Mouse (Mus musculus) A20 (cell line): ENCODE results near the gene Cnot6.

Experiments
- DNase-seq: peaks from one replicate; pipeline ENCODE4 v3.0.0-alpha.2; 2011; ENCODE audit warnings: low read depth, low spot score

Cnot6 gene

DNA sequence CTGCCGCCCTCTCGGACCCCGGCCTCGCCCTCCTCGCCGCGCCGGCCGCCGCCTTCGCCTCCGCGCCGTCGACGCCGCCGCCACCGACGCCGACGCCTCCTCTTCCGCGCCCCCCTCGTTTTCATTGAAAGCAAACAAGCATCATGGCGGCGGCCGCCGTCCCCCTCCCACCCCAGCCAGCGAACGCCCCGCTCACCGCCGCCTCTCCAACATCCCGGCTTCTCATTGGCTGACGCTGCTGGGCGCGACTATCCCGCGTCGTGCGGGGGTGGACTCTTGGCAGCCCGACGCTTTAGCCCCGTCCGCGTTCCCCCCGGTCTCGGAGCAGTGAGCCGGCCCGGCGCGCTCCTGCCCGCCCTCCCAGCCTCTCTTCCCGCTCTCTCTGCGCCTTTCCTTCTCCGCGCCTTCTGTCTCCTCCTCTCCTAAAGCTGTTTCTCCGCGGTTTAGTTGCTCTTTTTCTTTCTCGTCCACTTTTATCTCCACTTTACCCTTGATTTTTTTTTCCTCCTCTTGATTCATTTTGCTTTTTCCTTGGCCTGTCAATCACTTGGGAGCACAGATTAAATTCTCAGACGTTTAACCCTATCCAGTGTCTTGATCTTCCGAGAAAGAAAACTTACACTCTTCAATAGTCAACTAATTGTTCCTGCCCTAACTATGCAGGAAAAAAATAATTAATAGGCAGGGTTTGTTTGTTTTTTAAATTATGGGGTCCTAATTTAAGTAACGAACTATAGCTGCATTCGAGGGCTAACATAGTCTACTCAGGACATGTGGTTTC, at the start of gene Cnot6:
TSS of gene Cnot6 (minus strand) at position 169 of the 781 bp plus-strand sequence.
- peak; percentile 99 for DNase-seq

DNA sequence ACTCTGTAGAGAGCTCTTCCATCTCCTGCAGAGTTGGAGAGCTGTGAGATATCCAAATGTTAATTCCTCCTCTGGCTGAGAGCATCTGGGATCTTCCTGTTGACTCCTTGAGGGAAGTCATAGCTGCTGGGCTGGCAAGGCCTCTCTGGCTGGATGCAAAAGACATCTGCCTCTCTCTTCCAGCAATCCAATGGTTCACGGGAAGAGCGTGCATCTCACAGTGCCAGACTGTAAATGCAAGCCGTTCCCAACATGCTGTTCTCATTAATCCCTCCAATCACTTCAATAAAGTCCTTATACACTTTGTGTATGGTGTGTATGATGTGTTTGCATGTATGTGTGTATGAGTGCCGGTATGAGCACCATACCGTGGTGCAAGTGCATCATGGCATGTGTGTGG, 48.6 kb upstream of the Cnot6 start:
- DNase-seq = no peak

- no peak for DNase-seq
Measured at GRCm38 (mm10) chr11:49758096-49758495, 45.6 kb upstream of the Cnot6 start.

- no peak for DNase-seq
Measured at GRCm38 (mm10) chr11:49754958-49755665, 42.6 kb upstream of the Cnot6 start.

DNA sequence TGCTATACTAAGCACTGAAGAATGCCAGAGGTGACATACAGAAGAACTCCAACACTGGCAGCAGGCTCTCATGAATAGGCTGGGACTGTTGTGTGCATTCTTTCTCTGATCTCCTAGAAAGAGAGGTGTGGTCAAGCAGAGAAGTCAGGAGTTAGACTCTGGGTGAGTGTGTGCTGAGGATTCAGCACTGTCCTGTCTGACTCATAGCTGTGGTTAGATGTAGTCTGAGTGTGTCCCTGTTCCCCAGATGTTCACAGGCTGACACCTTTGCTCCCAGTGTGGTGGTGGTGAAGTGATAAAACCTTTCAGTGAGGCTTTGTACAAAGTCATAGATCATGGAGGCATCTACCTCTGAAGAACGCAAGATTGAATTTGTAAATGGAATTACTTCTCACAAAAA, 34.2 kb upstream of the Cnot6 start:
- DNase-seq = no peak

GRCm38 (mm10) chr11:49745839-49746238, 33.3 kb upstream of the Cnot6 start:
- no peak for DNase-seq

- DNase-seq = no peak
Measured at GRCm38 (mm10) chr11:49744981-49745380, 32.5 kb upstream of the Cnot6 start.

GRCm38 (mm10) chr11:49743634-49744033, 31.1 kb upstream of the Cnot6 start:
- DNase-seq = no peak

DNA sequence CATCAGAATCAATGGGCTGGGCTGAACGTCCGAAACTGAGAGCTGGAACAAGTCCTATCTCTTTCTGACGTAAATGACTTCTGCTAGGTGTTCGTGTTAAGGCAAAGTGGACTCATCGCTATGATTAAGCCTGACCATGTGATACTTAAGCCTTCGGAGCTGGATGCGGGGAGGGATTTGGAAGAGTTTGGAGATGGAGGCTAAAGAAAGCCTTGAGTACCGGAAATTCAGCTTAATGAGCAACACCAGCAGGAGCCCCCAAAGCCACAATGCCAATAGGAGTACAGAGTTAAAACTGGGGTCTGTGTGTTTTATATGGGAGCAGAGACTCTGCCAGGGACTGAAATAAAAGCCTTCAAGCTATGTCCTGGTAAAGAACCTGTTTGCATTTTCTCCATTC, 29.7 kb upstream of the Cnot6 start:
- no peak for DNase-seq

GRCm38 (mm10) chr11:49739776-49740175, 27.3 kb upstream of the Cnot6 start:
- peak; percentile 69 for DNase-seq

GRCm38 (mm10) chr11:49738659-49739406, 26.3 kb upstream of the Cnot6 start:
- no peak for DNase-seq

GRCm38 (mm10) chr11:49737625-49738024, 25.1 kb upstream of the Cnot6 start:
- no peak for DNase-seq

DNA sequence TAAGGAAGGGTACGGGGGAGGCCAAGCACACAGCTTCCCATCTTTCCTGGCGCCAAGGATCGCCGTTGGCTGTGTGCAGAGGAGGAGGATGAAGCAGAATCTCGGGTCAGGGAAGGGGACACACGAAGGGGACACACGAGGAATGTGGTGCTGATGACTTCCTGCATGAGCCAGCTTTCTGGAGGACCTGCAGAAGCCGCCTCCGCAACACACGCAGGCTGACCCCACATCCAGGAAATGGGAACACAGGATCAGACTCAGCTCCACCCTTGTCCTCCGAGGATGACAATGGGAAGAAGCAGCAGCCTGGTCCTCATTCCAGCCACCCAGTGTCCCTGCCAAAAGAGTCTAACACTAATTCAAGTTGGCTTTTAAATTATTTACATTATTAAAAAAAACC, 22.2 kb upstream of the Cnot6 start:
- no peak for DNase-seq

- no peak for DNase-seq
Measured at GRCm38 (mm10) chr11:49730275-49730948, 17.9 kb upstream of the Cnot6 start.

GRCm38 (mm10) chr11:49727877-49728276, 15.4 kb upstream of the Cnot6 start:
- DNase-seq = peak; percentile 66

DNA sequence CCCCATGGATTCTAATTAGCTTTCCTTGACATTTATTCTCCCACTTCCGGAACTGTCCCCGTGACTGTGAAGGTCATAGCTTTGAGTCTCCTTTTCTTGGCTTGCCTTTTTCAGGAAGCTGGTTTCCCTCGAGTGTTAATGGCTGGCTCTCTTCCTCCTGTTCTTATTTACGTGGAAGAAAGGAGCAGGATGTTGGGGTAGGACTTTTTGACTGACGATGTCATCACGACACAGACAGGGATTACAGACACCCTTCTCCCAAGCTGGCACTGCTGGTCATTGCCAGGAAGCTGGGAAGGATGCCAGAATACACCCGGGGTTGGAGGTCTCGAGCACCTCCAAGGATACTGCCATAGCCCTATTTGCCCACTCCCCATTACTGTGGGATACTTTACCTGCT, 14.3 kb upstream of the Cnot6 start:
- no peak for DNase-seq

- peak; percentile 46 for DNase-seq
Measured at GRCm38 (mm10) chr11:49724676-49725075, 12.2 kb upstream of the Cnot6 start.

- no peak for DNase-seq
Measured at GRCm38 (mm10) chr11:49723281-49723680, 10.8 kb upstream of the Cnot6 start.

DNA sequence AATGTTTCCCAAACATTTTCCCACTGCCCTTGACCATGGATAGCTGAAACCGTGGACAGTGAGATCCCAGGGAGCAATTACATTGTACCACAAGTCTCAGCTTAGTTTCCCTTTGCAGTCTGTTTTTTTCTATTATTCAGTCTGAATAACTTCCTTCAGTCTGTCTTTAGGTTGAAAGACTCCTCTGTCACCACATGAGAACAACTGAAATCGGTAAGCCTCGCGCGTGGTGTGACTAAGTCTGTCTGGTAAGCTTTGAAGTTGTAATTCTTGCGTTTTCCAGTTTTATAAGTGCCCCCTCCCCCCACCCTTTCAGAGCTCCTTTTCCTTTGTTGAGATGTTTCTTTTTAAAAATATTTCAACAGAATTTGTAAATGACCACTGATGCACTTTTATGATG, 10.2 kb upstream of the Cnot6 start:
- DNase-seq = no peak

- DNase-seq = no peak
Measured at GRCm38 (mm10) chr11:49721358-49721757, 8.8 kb upstream of the Cnot6 start.

GRCm38 (mm10) chr11:49719466-49720151, 7.1 kb upstream of the Cnot6 start:
- DNase-seq = no peak
